8 mouse cellular contexts compared by ENCODE assay signal in genomic region chr2:164047197-164047690, GRCm38 (mm10). TPM values are rescaled to one million over a fixed set of nuclear protein-coding genes. Genes with fewer than 3 reads are reported as not detected.
DNase-seq lines count a peak whose midpoint lies in the region; ATAC-seq lines count a peak whose summit lies in the region.

No protein-coding gene starts in this region.

- H3K9ac ChIP-seq in heart, embryonic 11.5 days (ENCODE audit: low read depth, low read length), result no peak overlapping the region
- H3K9ac ChIP-seq in limb, embryonic 11.5 days (ENCODE audit: low read length), result no peak overlapping the region; the same call in 1 of the 2 replicates
- H3K9ac ChIP-seq in midbrain, embryonic 11.5 days (ENCODE audit: low read length), result peak overlapping the region; percentile 36; the same call in 1 of the 2 replicates

- H3K4me2 ChIP-seq in heart, embryonic 11.5 days, result peak overlapping the region; percentile 58
- H3K4me2 ChIP-seq in limb, embryonic 11.5 days (ENCODE audit: low read depth, severe bottlenecking), result peak overlapping the region; percentile 47
- peak overlapping the region; percentile 34; the same call in 1 of the 2 replicates for H3K4me2 ChIP-seq in midbrain, embryonic 11.5 days

- peak overlapping the region; percentile 14; the same call in 1 of the 2 replicates for H3K4me3 ChIP-seq in heart, embryonic 11.5 days (ENCODE audit: low read depth, low read length)
- H3K4me3 ChIP-seq in limb, embryonic 11.5 days (ENCODE audit: low read depth, low read length), result peak overlapping the region; percentile 15; the same call in 1 of the 2 replicates
- H3K4me3 ChIP-seq in midbrain, embryonic 11.5 days (ENCODE audit: low read depth, low read length), result peak overlapping the region; percentile 15; the same call in 1 of the 2 replicates

- no peaks in the 10 kb centered on the region for H3K9me3 ChIP-seq in heart, embryonic 11.5 days (replicated peaks; ENCODE audit: control insufficient read depth, low read length)
- no peaks in the 10 kb centered on the region for H3K9me3 ChIP-seq in limb, embryonic 11.5 days (ENCODE audit: control insufficient read depth, low read length)
- no peaks in the 10 kb centered on the region for H3K9me3 ChIP-seq in midbrain, embryonic 11.5 days (ENCODE audit: control insufficient read depth, low read length)

- H3K36me3 ChIP-seq in heart, embryonic 11.5 days (ENCODE audit: control insufficient read depth, insufficient read depth, low read length), result no peaks in the 10 kb centered on the region; the same call in 1 of the 2 replicates
- no peaks in the 10 kb centered on the region; the same call in 1 of the 2 replicates for H3K36me3 ChIP-seq in limb, embryonic 11.5 days (ENCODE audit: control insufficient read depth, insufficient read depth, low read length)
- H3K36me3 ChIP-seq in midbrain, embryonic 11.5 days (ENCODE audit: control insufficient read depth, insufficient read depth, low read length), result 0 out of 2 replicates have a peak, but pooled peaks cover 2% of the 10 kb centered on the region

- no peak for DNase-seq in heart, postnatal 25 days (ENCODE audit: low spot score)
- peak; percentile 18 for DNase-seq in embryo, embryonic 10 days (ENCODE audit: low spot score)
- DNase-seq in limb, embryonic 11.5 days (ENCODE audit: low spot score), result peak; percentile 57
- no peak for DNase-seq in midbrain, embryonic 11.5 days (ENCODE audit: low spot score, missing footprints)
- peak; percentile 62 for DNase-seq in thymus, postnatal 0 days (ENCODE audit: low spot score)
- no peak for DNase-seq in right cerebral cortex, postnatal 10 days (ENCODE audit: low spot score in 2 of 2)

- peaks cover 2% of the 10 kb centered on the region for H3K27me3 ChIP-seq in heart, embryonic 11.5 days (ENCODE audit: control insufficient read depth, insufficient read depth, low read length)
- no peaks in the 10 kb centered on the region for H3K27me3 ChIP-seq in limb, embryonic 11.5 days (ENCODE audit: control insufficient read depth, insufficient read depth, low read length)
- no peaks in the 10 kb centered on the region for H3K27me3 ChIP-seq in midbrain, embryonic 11.5 days (ENCODE audit: control insufficient read depth, insufficient read depth, low read length)

- peak; percentile 74; the same call in 1 of the 2 replicates for ATAC-seq in heart, embryonic 11.5 days (replicated peaks; ENCODE audit: insufficient number of reproducible peaks, low FRiP score, low TSS enrichment)
- peak; percentile 85 to 91 for ATAC-seq in hematopoietic stem cell, adult 5-6 weeks (replicated peaks in 1 of 2; ENCODE audit: insufficient read depth in 1 of 2, low FRiP score in 2 of 2, low TSS enrichment in 1 of 2, low read depth in 1 of 2, poor library complexity in 2 of 2, severe bottlenecking in 2 of 2)
- peak; percentile 44; the same call in 1 of the 2 replicates for ATAC-seq in limb, embryonic 11.5 days (ENCODE audit: insufficient number of reproducible peaks, low FRiP score, low TSS enrichment, low read depth)
- ATAC-seq in midbrain, embryonic 11.5 days (ENCODE audit: low FRiP score), result peak; percentile 65; the same call in 1 of the 2 replicates

- H3K27ac ChIP-seq in heart, embryonic 11.5 days (ENCODE audit: low read depth, low read length), result no peak overlapping the region
- H3K27ac ChIP-seq in limb, embryonic 11.5 days (replicated peaks; ENCODE audit: low read depth, low read length), result no peak overlapping the region
- H3K27ac ChIP-seq in midbrain, embryonic 11.5 days (ENCODE audit: low read depth, low read length), result no peak overlapping the region

- WGBS in heart, embryonic 11.5 days (ENCODE audit: insufficient replicate concordance), result 2% methylated on average over 13 of the region's 16 CpGs
- 4% methylated on average over 11 of the region's 16 CpGs for WGBS in limb, embryonic 11.5 days
- WGBS in midbrain, embryonic 11.5 days, result 4% methylated on average over 13 of the region's 16 CpGs

- intact Hi-C loops in heart, postnatal 25 days (cut with DNase I), result no loop called here

- H3K4me1 ChIP-seq in heart, embryonic 11.5 days (ENCODE audit: control insufficient read depth, insufficient read depth, low read length), result no peaks in the 10 kb centered on the region
- H3K4me1 ChIP-seq in limb, embryonic 11.5 days (ENCODE audit: control insufficient read depth, insufficient read depth, low read length), result no peaks in the 10 kb centered on the region
- H3K4me1 ChIP-seq in midbrain, embryonic 11.5 days (ENCODE audit: control insufficient read depth, insufficient read depth, low read length), result no peaks in the 10 kb centered on the region

RNA-seq across cellular contexts. Expression of gene Pabpc1l, which starts 22.0 kb away (rescaled TPM):
- polyA plus RNA-seq in heart, embryonic 11.5 days (2014; fragmentation: Nextera tagmentation; extraction: Ambion mirVana), result 0.61 and 0.66 TPM in 2 replicates
- 1 to 10 TPM in 1 of 2 experiments, under 1 TPM in 1; 0.96 to 1.3 TPM for total RNA-seq in heart, postnatal 25 days (2021)
- 0.05 and 0.13 TPM in 2 replicates for total RNA-seq in hematopoietic stem cell, adult 5-6 weeks (2017)
- 2.2 and 2.8 TPM in 2 replicates for polyA plus RNA-seq in limb, embryonic 11.5 days (2014; fragmentation: Nextera tagmentation; extraction: Ambion mirVana)
- 0.51 and 1.1 TPM in 2 replicates for polyA plus RNA-seq in midbrain, embryonic 11.5 days (2014; fragmentation: Nextera tagmentation; extraction: Ambion mirVana)
- 1.8 and 2.0 TPM in 2 replicates for polyA plus RNA-seq in thymus, postnatal 0 days (2015; fragmentation: Nextera tagmentation; extraction: Ambion mirVana)

RNA-seq across cellular contexts. Expression of gene Stk4, which starts 22.9 kb away (rescaled TPM):
- polyA plus RNA-seq in heart, embryonic 11.5 days (2014; fragmentation: Nextera tagmentation; extraction: Ambion mirVana), result 20.8 and 21.4 TPM in 2 replicates
- 10 to 100 TPM; 14.8 to 18.5 TPM for total RNA-seq in heart, postnatal 25 days (2021)
- 163 and 235 TPM in 2 replicates for total RNA-seq in hematopoietic stem cell, adult 5-6 weeks (2017)
- 27.2 and 30.9 TPM in 2 replicates for polyA plus RNA-seq in limb, embryonic 11.5 days (2014; fragmentation: Nextera tagmentation; extraction: Ambion mirVana)
- 33.2 and 36.7 TPM in 2 replicates for polyA plus RNA-seq in midbrain, embryonic 11.5 days (2014; fragmentation: Nextera tagmentation; extraction: Ambion mirVana)
- polyA plus RNA-seq in thymus, postnatal 0 days (2015; fragmentation: Nextera tagmentation; extraction: Ambion mirVana), result 67.8 and 68.4 TPM in 2 replicates

RNA-seq across cellular contexts. Expression of gene Tomm34, which starts 23.7 kb away (rescaled TPM):
- polyA plus RNA-seq in heart, embryonic 11.5 days (2014; fragmentation: Nextera tagmentation; extraction: Ambion mirVana), result 56.7 and 59.1 TPM in 2 replicates
- total RNA-seq in heart, postnatal 25 days (2021), result 10 to 100 TPM; 17.8 to 18.7 TPM
- 44.8 and 46.7 TPM in 2 replicates for total RNA-seq in hematopoietic stem cell, adult 5-6 weeks (2017)
- polyA plus RNA-seq in limb, embryonic 11.5 days (2014; fragmentation: Nextera tagmentation; extraction: Ambion mirVana), result 63.5 and 66.9 TPM in 2 replicates
- 48.2 and 50.0 TPM in 2 replicates for polyA plus RNA-seq in midbrain, embryonic 11.5 days (2014; fragmentation: Nextera tagmentation; extraction: Ambion mirVana)
- 80.0 and 80.8 TPM in 2 replicates for polyA plus RNA-seq in thymus, postnatal 0 days (2015; fragmentation: Nextera tagmentation; extraction: Ambion mirVana)

RNA-seq across cellular contexts. Expression of gene Ywhab, which starts 52.5 kb away (rescaled TPM):
- polyA plus RNA-seq in heart, embryonic 11.5 days (2014; fragmentation: Nextera tagmentation; extraction: Ambion mirVana), result 254 and 271 TPM in 2 replicates
- 10 to 100 TPM; 74.3 to 82.2 TPM for total RNA-seq in heart, postnatal 25 days (2021)
- total RNA-seq in hematopoietic stem cell, adult 5-6 weeks (2017), result 66.2 and 87.0 TPM in 2 replicates
- polyA plus RNA-seq in limb, embryonic 11.5 days (2014; fragmentation: Nextera tagmentation; extraction: Ambion mirVana), result 323 TPM in 2 replicates
- polyA plus RNA-seq in midbrain, embryonic 11.5 days (2014; fragmentation: Nextera tagmentation; extraction: Ambion mirVana), result 352 and 354 TPM in 2 replicates
- polyA plus RNA-seq in thymus, postnatal 0 days (2015; fragmentation: Nextera tagmentation; extraction: Ambion mirVana), result 265 and 278 TPM in 2 replicates

Comparison
In these comparisons a context has a peak if more than half of its experiments do, and no peak if none do; other contexts are left out.
1. DNase-seq: peak in embryo, embryonic 10 days (single experiment), limb, embryonic 11.5 days (single experiment) and thymus, postnatal 0 days (single experiment); none in heart, postnatal 25 days (single experiment), midbrain, embryonic 11.5 days (single experiment) and right cerebral cortex, postnatal 10 days (0 of 2).
2. Peak in every context shown above with its lines, with median percentiles within 50 percentile points of each other: ATAC-seq, H3K4me2 ChIP-seq and H3K4me3 ChIP-seq.